Mouse (Mus musculus): ENCODE data around the gene Cplx2.

DNA sequence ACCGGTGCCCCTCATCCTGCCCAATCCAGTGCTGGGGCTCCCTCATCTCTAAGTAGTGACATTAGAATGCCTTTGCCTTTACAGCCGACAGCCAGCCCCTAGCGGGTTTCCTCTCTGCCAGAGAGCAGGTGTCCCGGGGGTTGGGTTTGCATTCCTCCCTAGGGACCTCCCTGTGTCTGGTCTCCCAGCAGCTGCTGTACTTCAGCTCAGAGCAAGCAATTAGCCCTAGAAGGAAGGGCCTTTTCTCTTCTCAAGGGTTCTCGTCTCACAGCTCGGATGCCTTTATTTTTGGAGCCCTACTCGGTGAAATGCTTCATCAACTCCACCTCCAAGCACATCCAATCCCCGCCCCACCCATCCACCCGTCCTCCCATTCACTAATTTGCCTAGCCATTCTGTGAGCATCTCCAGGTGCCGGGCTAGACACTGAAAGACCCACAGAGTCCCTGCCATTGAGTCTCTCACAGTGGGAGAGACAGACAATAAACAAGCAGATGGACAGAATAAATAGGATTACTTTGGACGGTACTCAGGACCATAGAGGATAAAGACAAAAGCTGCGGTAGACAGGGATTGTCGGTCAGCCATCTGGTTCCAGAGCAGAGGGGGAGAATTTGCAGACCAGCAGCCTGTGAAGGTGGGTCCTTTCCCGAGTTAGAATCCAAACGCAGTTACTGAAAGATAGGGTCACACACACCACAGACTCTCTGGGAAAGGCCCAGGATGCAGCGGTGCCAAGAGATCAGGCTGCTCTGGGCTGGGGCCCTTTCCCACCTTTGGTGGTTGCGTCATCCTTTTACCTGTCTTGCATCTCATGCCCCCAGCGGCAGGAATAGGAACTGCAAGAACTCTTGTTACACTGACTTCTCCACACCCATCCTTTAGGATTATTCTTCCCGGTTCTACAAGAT lies 48.5 kb upstream of the Cplx2 start:
- no peak for TF ChIP-seq GATA1 (IDR thresholded peaks at IDR 0.05; ENCODE audit: low read length)
- no peak for TF ChIP-seq TAL1 (IDR thresholded peaks at IDR 0.05; ENCODE audit: low read length)

Data from erythroblast, embryonic 14.5 days (primary cell).